Mouse (Mus musculus) myocyte (in vitro differentiated cells): ENCODE results near the gene Arap2.

Source experiments
- CEBPB ChIP-seq: IDR thresholded peaks from 2 replicates; pipeline ENCODE4 v1.6.1; 2011; ENCODE audit warnings: mild to moderate bottlenecking, moderate library complexity; ENCODE audit not compliant: poor library complexity, insufficient read depth, severe bottlenecking
- E2F4 ChIP-seq: IDR thresholded peaks from one replicate; pipeline ENCODE4 v1.6.1; 2011; ENCODE audit warnings: mild to moderate bottlenecking, control low read depth, moderate library complexity; ENCODE audit not compliant: insufficient read depth
- MAX ChIP-seq: IDR thresholded peaks from one replicate; pipeline ENCODE4 v1.6.1; 2011; ENCODE audit warnings: low read depth, mild to moderate bottlenecking, control low read depth
- MYOD1 ChIP-seq, 3 experiments: IDR thresholded peaks; one replicate each; pipeline ENCODE4 v1.6.1; 2011; ENCODE audit warnings: control low read depth in 2 of 3, low read depth in 2 of 3, mild to moderate bottlenecking in 2 of 3, moderate library complexity in 1 of 3; ENCODE audit not compliant: insufficient read length in 2 of 3, control insufficient read depth in 1 of 3
- MYOG ChIP-seq, 3 experiments: IDR thresholded peaks; one replicate each; pipeline ENCODE4 v1.6.1; 2011; ENCODE audit warnings: control low read depth in 2 of 3, low read depth in 2 of 3, mild to moderate bottlenecking in 2 of 3; ENCODE audit not compliant: insufficient read length in 2 of 3, control insufficient read depth in 1 of 3, insufficient read depth in 1 of 3
- POLR2A ChIP-seq: IDR thresholded peaks from one replicate; pipeline ENCODE4 v1.6.1; 2011; ENCODE audit warnings: low read depth, mild to moderate bottlenecking, control low read depth, moderate library complexity; ENCODE audit not compliant: insufficient read length
- POLR2AphosphoS2 ChIP-seq: IDR thresholded peaks from one replicate; pipeline ENCODE4 v1.6.1; 2011; ENCODE audit warnings: low read depth, control low read depth; ENCODE audit not compliant: insufficient read length
- REST ChIP-seq: IDR thresholded peaks from one replicate; pipeline ENCODE4 v1.6.1; 2011; ENCODE audit warnings: mild to moderate bottlenecking, control low read depth, moderate library complexity; ENCODE audit not compliant: insufficient read depth, insufficient read length
- SRF ChIP-seq: IDR thresholded peaks from one replicate; pipeline ENCODE4 v1.6.1; 2011; ENCODE audit warnings: low read depth; ENCODE audit not compliant: control insufficient read depth, insufficient read length
- USF1 ChIP-seq: IDR thresholded peaks from one replicate; pipeline ENCODE4 v1.6.1; 2011; ENCODE audit warnings: low read depth, mild to moderate bottlenecking, control low read depth, moderate library complexity

DNA sequence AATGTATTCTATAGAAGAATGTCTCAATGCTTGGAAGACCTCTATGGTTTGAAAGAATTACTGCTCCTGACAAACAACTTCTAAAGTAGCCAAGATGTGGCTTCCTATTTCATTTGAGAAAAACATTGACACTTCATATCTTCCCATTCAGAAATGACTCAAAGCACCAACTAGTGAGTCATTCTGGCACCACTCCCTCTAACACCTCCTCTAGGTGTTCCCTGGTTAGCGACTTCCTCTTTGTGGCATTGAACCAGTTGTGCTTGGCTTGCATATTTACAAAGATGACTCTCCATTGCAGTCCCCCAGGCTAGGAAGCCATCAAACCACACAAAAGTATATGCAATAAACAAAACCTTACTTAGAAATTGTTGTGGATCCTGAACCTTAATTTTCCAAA, 49.8 kb upstream of the Arap2 start:
- TF ChIP-seq SRF (no peak), MAX (no peak), POLR2A (no peak), CEBPB (no peak), MYOD1 (IDR thresholded peaks at IDR 0.05; ENCODE audit: control insufficient read depth in 1 of 3, insufficient read length in 2 of 3, low read depth in 2 of 3) (no peak), MYOG (IDR thresholded peaks at IDR 0.05; ENCODE audit: control insufficient read depth in 1 of 3, insufficient read depth in 1 of 3, insufficient read length in 2 of 3, low read depth in 2 of 3) (no peak), REST (no peak), POLR2AphosphoS2 (no peak), E2F4 (no peak), USF1 (no peak)
